Mouse (Mus musculus) midbrain, embryonic 11.5 days (tissue): ENCODE measurements around the gene Gm12248. TPM values are rescaled to one million over a fixed set of nuclear protein-coding genes. Genes with fewer than 3 reads are reported as not detected.
"Not testable (repeated sequence)": the region's sequence is repeated elsewhere in the genome, so short reads cannot be mapped to it uniquely, and the experiment has no call there.

Experiments
- ATAC-seq: fragments of 200-750 bp; cut with Nextera tagmentation; 2 replicates; pipeline ENCODE4 v1.8.0; 2017; ENCODE audit warnings: moderate TSS enrichment, moderate library complexity; ENCODE audit not compliant: low FRiP score
- DNase-seq: peaks from one replicate; pipeline ENCODE4 v3.0.0; 2015; ENCODE audit warnings: low spot score; ENCODE audit errors: missing footprints
- H3K27ac ChIP-seq: fragments of 300-500 bp; sonication (generic); 2 replicates; pipeline ENCODE4 v1.5.1; 2014; ENCODE audit warnings: low read depth, low read length
- H3K27me3 ChIP-seq: fragments of 300-500 bp; sonication (generic); 2 replicates; pipeline ENCODE4 v1.6.1; 2014; ENCODE audit warnings: mild to moderate bottlenecking, low read length, moderate library complexity, mixed read lengths; ENCODE audit not compliant: control insufficient read depth, insufficient read depth
- H3K36me3 ChIP-seq: fragments of 300-500 bp; sonication (generic); 2 replicates; pipeline ENCODE4 v1.6.1; 2014; ENCODE audit warnings: mild to moderate bottlenecking, low read length, moderate library complexity, mixed read lengths; ENCODE audit not compliant: control insufficient read depth, insufficient read depth
- H3K4me1 ChIP-seq: fragments of 300-500 bp; sonication (generic); 2 replicates; pipeline ENCODE4 v1.6.1; 2014; ENCODE audit warnings: low read length; ENCODE audit not compliant: control insufficient read depth, insufficient read depth
- H3K4me2 ChIP-seq: fragments of 300-500 bp; sonication (generic); 2 replicates; pipeline ENCODE4 v1.6.1; 2014; ENCODE audit warnings: mild to moderate bottlenecking, moderate library complexity
- H3K4me3 ChIP-seq: fragments of 300-500 bp; sonication (generic); 2 replicates; pipeline ENCODE4 v1.5.1; 2014; ENCODE audit warnings: low read depth, low read length
- H3K9ac ChIP-seq: fragments of 300-500 bp; sonication (generic); 2 replicates; pipeline ENCODE4 v1.6.1; 2014; ENCODE audit warnings: low read length
- H3K9me3 ChIP-seq: fragments of 300-500 bp; sonication (generic); 2 replicates; pipeline ENCODE4 v1.6.1; 2016; ENCODE audit warnings: low read length; ENCODE audit not compliant: control insufficient read depth
- WGBS: fragments of 180-500 bp; shearing (Covaris S2); extraction: QIAGEN DNeasy Blood & Tissue Kit; methylation state at CpG from one replicate; pipeline ENCODE4 v1.1.7; 2014; 5-methylcytosine and 5-hydroxymethylcytosine counted together
- polyA plus RNA-seq: library from polyadenylated mRNA; unstranded; fragments of >200 nt; fragmentation: Nextera tagmentation; extraction: Ambion mirVana; gene quantifications from 2 replicates; pipeline ENCODE4 v1.2.1, GENCODE M21; 2014

Gene Gm12248
- polyA plus RNA-seq, 1 experiment from 2014 or later = not detected

DNA sequence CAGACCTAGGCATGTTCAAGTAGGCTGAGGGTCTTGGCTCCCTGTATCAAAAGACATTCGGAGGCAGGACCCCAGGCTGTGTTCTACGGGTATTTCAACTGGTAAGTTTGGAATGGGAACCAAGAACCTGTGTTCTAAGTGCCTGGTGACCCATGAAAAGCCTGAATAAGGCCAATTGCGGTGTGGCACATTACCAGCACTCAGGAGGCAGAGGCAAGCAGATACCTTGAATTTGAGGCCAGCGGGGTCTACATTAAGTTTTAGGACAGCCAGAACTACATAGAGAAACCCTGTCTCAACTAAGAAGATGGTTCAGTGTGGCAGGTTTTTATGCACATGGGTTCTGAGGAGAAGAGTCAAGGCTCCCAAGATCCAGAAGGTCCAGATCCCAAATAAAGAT, 27.9 kb downstream of the Gm12248 start:
- ATAC-seq (no peak), DNase-seq (no peak)
- Histone ChIP-seq H3K9me3 (no peaks in the 10 kb centered on the region), H3K4me1 (no peaks in the 10 kb centered on the region), H3K9ac (no peak overlapping the region), H3K4me2 (no peak overlapping the region), H3K27ac (no peak overlapping the region), H3K36me3 (peaks cover 5% of the 10 kb centered on the region; the same call in 1 of the 2 replicates), H3K27me3 (no peaks in the 10 kb centered on the region), H3K4me3 (no peak overlapping the region)
- WGBS = 91% methylated on average over 4 of the region's 4 CpGs

DNA sequence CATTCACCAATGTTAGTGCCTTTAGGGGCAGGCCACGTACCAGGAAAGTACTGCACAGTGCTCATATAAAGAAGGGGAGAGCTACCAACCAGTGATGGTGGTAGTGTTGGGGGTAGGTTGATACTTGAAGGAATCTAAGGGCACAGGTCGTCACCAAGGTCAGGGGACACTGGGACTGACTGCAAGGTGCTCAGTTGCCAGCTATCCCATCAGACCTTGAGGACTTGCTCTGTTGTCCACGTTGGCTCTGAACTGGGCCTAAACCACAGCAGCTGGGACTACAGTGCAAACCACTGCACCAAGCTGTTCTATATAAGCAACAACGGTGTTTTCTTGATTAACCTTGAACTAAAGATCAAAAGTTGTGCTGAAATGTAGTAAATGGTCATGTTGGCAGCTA, 30.3 kb downstream of the Gm12248 start:
- no peak overlapping the region for H3K27ac ChIP-seq
- H3K4me1 ChIP-seq = no peaks in the 10 kb centered on the region
- H3K9ac ChIP-seq = no peak overlapping the region
- no peaks in the 10 kb centered on the region for H3K9me3 ChIP-seq
- ATAC-seq = no peak
- H3K36me3 ChIP-seq = peaks cover 11% of the 10 kb centered on the region; the same call in 1 of the 2 replicates
- DNase-seq = no peak
- H3K27me3 ChIP-seq = no peaks in the 10 kb centered on the region
- no peak overlapping the region for H3K4me3 ChIP-seq
- 87% methylated on average over 4 of the region's 4 CpGs for WGBS
- no peak overlapping the region for H3K4me2 ChIP-seq

DNA sequence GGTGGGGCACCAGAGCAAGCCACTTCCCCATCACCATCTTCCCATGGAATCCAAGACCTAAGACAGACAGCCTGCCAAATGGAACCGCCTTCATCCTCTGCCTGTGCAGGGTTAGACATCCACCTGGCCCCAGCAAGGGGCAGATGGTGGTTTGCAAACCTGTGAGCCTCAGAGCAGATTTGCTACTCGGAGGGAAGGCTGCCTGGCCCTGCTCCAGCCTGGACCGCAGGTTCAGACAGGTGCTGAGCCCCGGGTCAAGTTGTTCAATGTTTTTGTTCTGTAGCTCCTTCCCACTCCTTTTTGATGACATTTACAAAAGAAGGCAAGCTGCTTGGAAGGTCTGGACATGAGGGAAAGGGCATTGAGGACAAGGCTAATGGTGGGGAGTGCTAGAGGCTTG, 31.7 kb downstream of the Gm12248 start:
- H3K9ac ChIP-seq, H3K27ac ChIP-seq, H3K27me3 ChIP-seq, ATAC-seq, H3K4me1 ChIP-seq, H3K9me3 ChIP-seq, H3K4me3 ChIP-seq, DNase-seq, H3K4me2 ChIP-seq: not testable (repeated sequence)
- 92% methylated on average over 3 of the region's 4 CpGs for WGBS
- peaks cover 17% of the 10 kb centered on the region for H3K36me3 ChIP-seq

DNA sequence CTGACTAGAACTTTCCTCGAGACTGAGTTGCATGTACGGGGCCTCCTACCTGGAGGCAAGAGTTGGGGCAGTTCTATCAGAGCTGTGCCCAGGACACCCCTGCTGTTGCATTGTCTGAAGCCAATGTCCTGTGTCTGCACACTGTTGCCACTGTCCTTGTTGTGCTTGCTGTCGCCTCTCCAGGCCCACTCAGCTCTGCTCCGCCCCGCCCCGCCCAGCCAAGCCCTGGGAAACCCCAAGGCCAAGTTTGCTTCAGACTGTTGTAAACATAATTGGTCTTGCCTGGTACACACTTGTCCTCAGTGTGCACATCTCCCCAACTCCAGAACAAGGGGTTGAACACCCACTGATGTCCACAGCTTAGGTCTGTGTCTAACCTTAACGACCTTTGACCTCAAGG, 33.2 kb downstream of the Gm12248 start:
- not testable (repeated sequence) for H3K27ac ChIP-seq, DNase-seq, H3K4me3 ChIP-seq, H3K27me3 ChIP-seq, H3K4me1 ChIP-seq, H3K4me2 ChIP-seq, H3K9ac ChIP-seq, ATAC-seq, H3K9me3 ChIP-seq
- 93% methylated on average over 7 of the region's 7 CpGs for WGBS
- H3K36me3 ChIP-seq = peaks cover 19% of the 10 kb centered on the region

DNA sequence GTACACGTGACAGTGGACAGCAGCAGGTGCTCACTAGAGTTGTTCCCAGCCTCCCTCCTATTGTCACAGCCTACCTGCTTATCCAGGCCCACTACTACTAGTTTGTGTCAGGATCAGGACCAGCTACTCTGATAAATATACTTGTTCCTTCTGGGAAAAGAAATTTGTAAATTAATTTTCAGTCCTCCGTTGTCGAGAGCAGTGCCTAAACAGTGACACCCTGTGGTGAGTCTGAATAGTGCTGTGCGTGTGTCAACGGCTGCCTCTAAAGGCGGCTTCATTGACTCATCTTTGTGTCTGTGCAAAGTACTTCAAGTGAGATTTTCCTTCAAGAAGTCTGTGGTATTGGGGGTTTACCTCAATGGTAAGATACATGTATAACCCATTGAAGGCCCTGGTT, 35.5 kb downstream of the Gm12248 start:
- Histone ChIP-seq H3K27ac (no peak overlapping the region), H3K9me3 (no peaks in the 10 kb centered on the region), H3K9ac (no peak overlapping the region), H3K4me1 (no peaks in the 10 kb centered on the region), H3K4me2 (no peak overlapping the region), H3K4me3 (no peak overlapping the region), H3K36me3 (peaks cover 24% of the 10 kb centered on the region), H3K27me3 (no peaks in the 10 kb centered on the region)
- no peak for DNase-seq
- ATAC-seq = no peak
- WGBS = 61% methylated on average over 6 of the region's 6 CpGs

DNA sequence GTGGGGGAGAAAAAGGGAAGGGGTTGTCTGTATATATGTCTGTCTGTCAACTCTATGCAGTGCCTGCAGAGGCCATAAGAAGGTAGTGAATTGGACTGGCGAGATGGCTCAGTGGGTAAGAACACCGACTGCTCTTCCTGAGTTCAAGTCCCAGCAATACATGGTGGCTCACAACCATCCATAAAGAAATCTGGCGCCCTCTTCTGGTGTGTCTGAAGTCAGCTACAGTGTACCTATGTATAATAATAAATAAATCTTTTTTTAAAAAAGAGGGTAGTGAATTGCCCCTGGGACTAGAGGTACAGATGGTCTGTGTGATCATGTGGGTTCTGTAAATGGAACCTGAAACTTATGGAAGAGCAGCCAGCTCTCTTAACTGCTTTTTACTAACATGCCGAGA, 46.5 kb downstream of the Gm12248 start:
- no peaks in the 10 kb centered on the region for H3K27me3 ChIP-seq
- H3K4me2 ChIP-seq = no peak overlapping the region
- H3K9ac ChIP-seq = no peak overlapping the region
- no peak overlapping the region for H3K4me3 ChIP-seq
- H3K4me1 ChIP-seq = no peaks in the 10 kb centered on the region
- peaks cover 18% of the 10 kb centered on the region; the same call in 1 of the 2 replicates for H3K36me3 ChIP-seq
- H3K9me3 ChIP-seq = no peaks in the 10 kb centered on the region
- 84% methylated on average over 4 of the region's 4 CpGs for WGBS
- no peak for DNase-seq
- H3K27ac ChIP-seq = no peak overlapping the region
- ATAC-seq = no peak

DNA sequence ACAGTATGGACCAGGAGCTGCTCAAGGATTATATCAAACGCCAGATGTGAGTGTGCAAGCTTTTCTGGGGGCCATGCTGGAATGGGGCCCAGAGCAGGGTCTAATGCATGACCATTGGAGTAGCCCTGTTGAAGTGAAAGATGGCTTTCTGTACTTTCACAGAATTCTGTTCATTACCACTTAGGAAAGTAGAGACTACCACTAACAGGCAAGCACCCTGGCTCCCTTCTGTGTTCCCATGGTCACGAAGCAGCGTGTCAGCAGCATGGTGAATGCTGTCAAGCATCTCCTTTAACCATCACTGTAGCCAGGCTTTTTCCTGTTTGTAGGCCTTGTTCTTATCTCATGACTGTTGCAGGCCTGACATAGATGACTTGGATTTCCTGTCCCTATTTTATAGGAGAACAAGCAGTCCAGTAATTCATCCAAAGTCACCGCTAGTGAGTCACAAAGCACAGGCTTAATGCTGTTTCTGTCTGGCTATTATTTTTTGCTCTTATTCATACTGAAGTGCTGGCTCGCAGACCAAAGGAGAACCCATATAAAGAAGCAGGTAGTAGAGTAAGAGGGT, 50.0 kb downstream of the Gm12248 start:
- no peaks in the 10 kb centered on the region for H3K27me3 ChIP-seq
- H3K4me3 ChIP-seq = no peak overlapping the region
- H3K4me1 ChIP-seq = no peaks in the 10 kb centered on the region
- WGBS = 97% methylated on average over 5 of the region's 5 CpGs
- H3K27ac ChIP-seq = no peak overlapping the region
- ATAC-seq = no peak
- no peak overlapping the region for H3K9ac ChIP-seq
- no peak overlapping the region for H3K4me2 ChIP-seq
- peak; percentile 72 for DNase-seq
- no peaks in the 10 kb centered on the region for H3K9me3 ChIP-seq
- peaks cover 11% of the 10 kb centered on the region; the same call in 1 of the 2 replicates for H3K36me3 ChIP-seq

DNA sequence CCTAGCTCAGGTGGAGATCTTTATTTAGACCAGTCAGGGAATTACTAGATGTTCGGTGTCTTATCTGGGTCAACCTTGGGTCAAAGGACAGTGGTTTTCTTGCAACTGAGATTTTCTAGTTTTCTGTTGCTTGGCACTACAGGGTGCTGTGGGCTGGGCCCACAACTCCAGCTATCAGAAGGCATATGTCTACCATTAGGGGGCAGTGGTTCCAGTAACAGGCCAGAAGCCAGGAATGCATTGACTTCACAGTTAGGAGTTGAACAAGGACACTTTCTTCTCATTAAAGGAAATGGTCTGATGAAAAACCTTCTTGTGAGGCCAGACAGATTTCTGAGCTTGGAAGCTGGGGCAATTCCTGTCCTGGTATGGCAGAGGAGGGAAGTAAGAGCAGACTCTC, 53.9 kb downstream of the Gm12248 start:
- ATAC-seq = no peak
- WGBS = 81% methylated on average over 1 of the region's 1 CpGs

DNA sequence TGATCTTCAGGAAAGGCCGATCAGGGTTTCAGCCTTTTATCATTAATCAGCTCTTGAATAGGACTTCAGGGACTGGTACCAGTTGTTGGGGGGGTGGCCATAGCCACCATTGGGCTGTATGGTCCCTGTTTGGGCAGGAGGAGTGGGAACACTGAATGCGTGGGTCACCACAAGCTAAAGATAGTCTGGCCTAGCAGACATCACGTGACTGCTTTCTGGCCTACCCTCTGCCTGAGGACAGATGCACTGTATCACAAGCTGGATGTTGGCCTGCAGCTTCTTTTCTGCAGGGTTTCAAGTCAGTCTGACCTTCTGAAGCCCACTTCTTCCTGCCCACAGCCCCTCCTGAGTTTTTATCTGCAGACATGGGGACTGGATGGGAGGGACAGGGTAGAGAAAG, 59.3 kb downstream of the Gm12248 start:
- no peak overlapping the region for H3K9ac ChIP-seq
- H3K27me3 ChIP-seq = no peaks in the 10 kb centered on the region
- H3K27ac ChIP-seq = no peak overlapping the region
- H3K4me3 ChIP-seq = no peak overlapping the region
- DNase-seq (no peak), ATAC-seq (no peak)
- 82% methylated on average over 3 of the region's 3 CpGs for WGBS
- H3K4me1 ChIP-seq = no peaks in the 10 kb centered on the region; the same call in 1 of the 2 replicates
- H3K9me3 ChIP-seq = no peaks in the 10 kb centered on the region
- H3K36me3 ChIP-seq = no peaks in the 10 kb centered on the region
- H3K4me2 ChIP-seq = no peak overlapping the region

More for the DNA sequence above, 53.9 kb downstream of the Gm12248 start:
- no peak overlapping the region for H3K27ac ChIP-seq
- no peak overlapping the region for H3K4me2 ChIP-seq
- H3K9ac ChIP-seq = no peak overlapping the region
- H3K36me3 ChIP-seq = peaks cover 8% of the 10 kb centered on the region; the same call in 1 of the 2 replicates
- H3K4me3 ChIP-seq = no peak overlapping the region
- no peaks in the 10 kb centered on the region for H3K27me3 ChIP-seq
- no peaks in the 10 kb centered on the region for H3K9me3 ChIP-seq
- no peaks in the 10 kb centered on the region; the same call in 1 of the 2 replicates for H3K4me1 ChIP-seq
- DNase-seq = no peak
